Mouse (Mus musculus): ENCODE measurements around the gene Hnrnpab. TPM values are rescaled to one million over a fixed set of nuclear protein-coding genes. Genes with fewer than 3 reads are reported as not detected.
A peak's percentile ranks its signal among the peaks of the same experiment; 100 is the strongest.
"Not testable (repeated sequence)": the region's sequence is repeated elsewhere in the genome, so short reads cannot be mapped to it uniquely, and the experiment has no call there.

Hnrnpab gene
- polyA plus RNA-seq, 1 experiment from 2014 or later: 636 TPM

GRCm38 (mm10) chr11:51645293-51645692, 38.6 kb upstream of the Hnrnpab start:
- WGBS: 88% methylated on average over 13 of the region's 13 CpGs
- Histone ChIP-seq H3K36me3 (replicated peaks) (peaks cover 46% of the 10 kb centered on the region), H3K27me3 (replicated peaks; ENCODE audit: low read depth, poor library complexity, severe bottlenecking) (peaks cover 27% of the 10 kb centered on the region), H3K9me3 (no peaks in the 10 kb centered on the region), H3K4me3 (no peak overlapping the region), H3K27ac (replicated peaks) (0 out of 2 replicates have a peak overlapping the region, but pooled peaks have one; percentile 20), H3K4me1 (peaks cover 61% of the 10 kb centered on the region)
- DNase-seq (ENCODE audit: low spot score): no peak

DNA sequence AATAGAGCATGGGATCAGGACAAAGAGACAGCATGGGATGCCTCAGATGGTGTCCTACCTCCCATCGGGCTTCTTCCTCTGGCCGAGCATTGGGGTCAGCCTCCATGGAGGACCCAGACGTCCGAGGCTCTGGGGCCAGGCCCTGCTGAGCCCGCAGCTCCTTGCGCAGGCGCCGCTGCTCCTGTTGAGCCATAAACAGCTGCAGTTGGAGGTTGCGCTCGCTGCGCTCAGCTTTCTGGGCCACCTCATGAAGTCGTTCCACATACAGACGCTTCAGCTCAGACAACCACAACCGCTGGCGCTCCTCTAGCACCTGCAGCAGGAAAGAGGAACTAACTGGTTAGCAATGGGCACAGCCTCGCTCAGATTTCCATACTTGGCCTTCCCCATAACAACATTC, 37.6 kb upstream of the Hnrnpab start:
- Histone ChIP-seq H3K36me3 (replicated peaks) (peaks cover 46% of the 10 kb centered on the region), H3K27me3 (replicated peaks; ENCODE audit: low read depth, poor library complexity, severe bottlenecking) (peaks cover 17% of the 10 kb centered on the region), H3K9me3 (no peaks in the 10 kb centered on the region), H3K4me3 (no peak overlapping the region), H3K27ac (replicated peaks) (no peak overlapping the region; the same call in 1 of the 2 replicates), H3K4me1 (peaks cover 50% of the 10 kb centered on the region)
- WGBS: 78% methylated on average over 16 of the region's 16 CpGs
- no peak for DNase-seq (ENCODE audit: low spot score)

GRCm38 (mm10) chr11:51643761-51644160, 37.1 kb upstream of the Hnrnpab start:
- Histone ChIP-seq H3K4me1 (peaks cover 45% of the 10 kb centered on the region), H3K27me3 (replicated peaks; ENCODE audit: low read depth, poor library complexity, severe bottlenecking) (peaks cover 13% of the 10 kb centered on the region; the same call in 1 of the 2 replicates), H3K36me3 (replicated peaks) (peaks cover 46% of the 10 kb centered on the region), H3K27ac (replicated peaks) (peak overlapping the region; percentile 2; the same call in 1 of the 2 replicates), H3K4me3 (no peak overlapping the region), H3K9me3 (no peaks in the 10 kb centered on the region)
- 48% methylated on average over 15 of the region's 15 CpGs for WGBS
- peak; percentile 28 for DNase-seq (ENCODE audit: low spot score)

DNA sequence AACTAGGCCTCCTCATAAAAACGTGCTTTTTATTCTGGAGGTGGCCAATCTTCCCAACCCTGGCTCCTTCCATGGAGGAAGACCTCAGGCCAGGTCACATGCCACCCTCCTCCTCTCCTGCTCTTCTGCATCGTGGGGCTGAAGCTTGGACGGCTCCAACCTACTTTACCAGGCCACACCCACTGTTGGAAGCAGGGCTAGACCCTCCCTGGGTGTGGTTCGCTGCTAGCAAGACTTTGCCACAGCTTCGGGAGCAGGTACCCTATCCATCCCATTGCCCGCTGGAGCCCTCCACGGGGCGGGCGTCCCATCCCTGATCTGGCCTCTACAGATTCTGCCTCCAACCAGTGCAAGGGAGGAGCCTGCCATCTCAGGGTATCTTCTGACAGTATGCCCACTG, 36.6 kb upstream of the Hnrnpab start:
- Histone ChIP-seq H3K9me3 (no peaks in the 10 kb centered on the region), H3K36me3 (replicated peaks) (peaks cover 46% of the 10 kb centered on the region), H3K27me3 (replicated peaks; ENCODE audit: low read depth, poor library complexity, severe bottlenecking) (peaks cover 13% of the 10 kb centered on the region; the same call in 1 of the 2 replicates), H3K4me3 (no peak overlapping the region), H3K4me1 (peaks cover 45% of the 10 kb centered on the region), H3K27ac (replicated peaks) (0 out of 2 replicates have a peak overlapping the region, but pooled peaks have one; percentile 2)
- WGBS: 80% methylated on average over 9 of the region's 9 CpGs
- DNase-seq (ENCODE audit: low spot score): no peak

GRCm38 (mm10) chr11:51640748-51641147, 34.1 kb upstream of the Hnrnpab start:
- Histone ChIP-seq H3K4me3 (no peak overlapping the region), H3K9me3 (no peaks in the 10 kb centered on the region), H3K4me1 (peaks cover 38% of the 10 kb centered on the region), H3K27me3 (replicated peaks; ENCODE audit: low read depth, poor library complexity, severe bottlenecking) (peaks cover 13% of the 10 kb centered on the region; the same call in 1 of the 2 replicates), H3K36me3 (replicated peaks) (peaks cover 43% of the 10 kb centered on the region), H3K27ac (replicated peaks) (peak overlapping the region; percentile 10; the same call in 1 of the 2 replicates)
- DNase-seq (ENCODE audit: low spot score): no peak
- WGBS: 90% methylated on average over 7 of the region's 7 CpGs

DNA sequence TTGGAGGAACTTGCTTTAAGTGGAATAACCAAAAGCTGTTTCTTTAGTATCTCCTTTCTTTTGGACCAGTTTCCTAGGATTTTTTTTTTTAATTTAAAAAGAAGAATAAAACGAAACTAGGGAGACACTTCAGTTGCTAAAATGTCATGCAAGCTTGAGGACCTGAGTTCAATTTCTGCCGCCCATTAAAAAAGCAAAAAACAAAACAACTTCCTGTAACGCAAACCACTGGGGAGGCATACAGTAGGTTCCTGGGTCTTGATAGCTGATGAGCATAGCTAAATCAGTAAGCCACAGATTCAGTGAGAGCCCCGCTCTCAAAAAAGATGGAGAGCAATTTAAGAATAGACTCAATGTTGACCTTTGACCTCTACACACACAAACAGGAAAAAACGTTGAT, 31.9 kb upstream of the Hnrnpab start:
- Histone ChIP-seq H3K4me1 (peaks cover 33% of the 10 kb centered on the region), H3K9me3 (no peaks in the 10 kb centered on the region), H3K27ac (replicated peaks) (peak overlapping the region; percentile 78), H3K36me3 (replicated peaks) (peaks cover 23% of the 10 kb centered on the region), H3K4me3 (no peak overlapping the region), H3K27me3 (replicated peaks; ENCODE audit: low read depth, poor library complexity, severe bottlenecking) (peaks cover 4% of the 10 kb centered on the region; the same call in 1 of the 2 replicates)
- WGBS: 61% methylated on average over 5 of the region's 5 CpGs
- no peak for DNase-seq (ENCODE audit: low spot score)

- Histone ChIP-seq H3K4me1 (peaks cover 30% of the 10 kb centered on the region), H3K4me3 (peak overlapping the region; percentile 44), H3K27ac (replicated peaks) (peak overlapping the region; percentile 78), H3K9me3 (no peaks in the 10 kb centered on the region), H3K36me3 (replicated peaks) (peaks cover 20% of the 10 kb centered on the region), H3K27me3 (replicated peaks; ENCODE audit: low read depth, poor library complexity, severe bottlenecking) (no peaks in the 10 kb centered on the region)
- DNase-seq (ENCODE audit: low spot score): peak; percentile 83
- WGBS: 4% methylated on average over 17 of the region's 17 CpGs
Measured at GRCm38 (mm10) chr11:51637971-51638414, 31.3 kb upstream of the Hnrnpab start.

GRCm38 (mm10) chr11:51636323-51636684, 29.7 kb upstream of the Hnrnpab start:
- Histone ChIP-seq H3K4me1 (peaks cover 30% of the 10 kb centered on the region), H3K27ac (replicated peaks) (peak overlapping the region; percentile 86), H3K4me3 (peak overlapping the region; percentile 90), H3K36me3 (replicated peaks) (0 out of 2 replicates have a peak, but pooled peaks cover 5% of the 10 kb centered on the region), H3K9me3 (no peaks in the 10 kb centered on the region), H3K27me3 (replicated peaks; ENCODE audit: low read depth, poor library complexity, severe bottlenecking) (no peaks in the 10 kb centered on the region)
- peak; percentile 79 for DNase-seq (ENCODE audit: low spot score)
- 6% methylated on average over 6 of the region's 6 CpGs for WGBS

DNA sequence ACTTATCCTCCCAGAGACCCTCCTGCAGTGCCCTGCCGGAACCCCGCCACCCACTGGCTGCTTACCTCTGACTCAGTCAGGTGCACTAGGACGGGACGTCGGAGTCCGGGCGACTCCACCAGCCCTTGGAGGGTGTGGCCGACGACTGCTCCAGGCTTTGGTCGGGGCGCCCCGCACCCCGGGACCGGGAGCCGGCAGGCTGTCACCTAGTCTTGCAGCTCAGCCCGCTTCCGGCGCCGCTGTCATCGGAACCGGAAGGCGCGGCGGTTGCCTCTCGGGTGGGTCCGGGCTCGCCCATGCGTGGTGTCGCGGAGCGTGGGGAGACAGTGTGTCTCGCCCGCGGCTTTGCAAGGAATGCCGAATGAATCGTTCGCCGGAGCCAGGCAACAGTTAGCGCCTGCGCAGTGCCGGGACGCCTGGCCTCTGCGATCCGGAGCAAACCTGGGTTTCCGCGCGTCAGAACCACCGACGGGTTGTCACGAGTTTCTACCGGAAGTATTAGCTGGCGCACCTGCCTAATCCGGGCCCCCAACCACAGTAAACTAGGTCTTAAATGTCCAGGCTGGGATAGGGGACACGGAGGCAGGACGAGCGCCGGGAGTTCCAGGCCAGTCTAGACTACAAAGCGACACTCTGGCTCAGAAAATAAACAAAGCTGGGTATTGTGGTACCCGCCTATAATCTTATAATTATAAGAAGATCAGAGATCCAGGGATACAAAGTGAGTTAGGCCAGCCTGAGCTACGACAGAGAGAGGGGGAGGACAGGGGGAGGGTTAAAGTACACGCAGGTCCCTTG, 29.1 kb upstream of the Hnrnpab start, which contains the start of gene Rmnd5b:
Rmnd5b (minus strand) TSS at position 372 of the 798 bp plus-strand sequence.
- Histone ChIP-seq H3K4me3 (peak within 1 kb of the TSS; percentile 90), H3K4me1 (peaks cover 30% of the 10 kb centered on the region), H3K27ac (replicated peaks) (peak within 1 kb of the TSS; percentile 86), H3K9me3 (no peaks in the 10 kb centered on the region), H3K27me3 (replicated peaks; ENCODE audit: low read depth, poor library complexity, severe bottlenecking) (no peaks in the 10 kb centered on the region), H3K36me3 (replicated peaks) (0 out of 2 replicates have a peak, but pooled peaks cover 5% of the 10 kb centered on the region)
- under 1% methylated on average over 61 of the region's 61 CpGs for WGBS
- DNase-seq (ENCODE audit: low spot score): peak; percentile 89

DNA sequence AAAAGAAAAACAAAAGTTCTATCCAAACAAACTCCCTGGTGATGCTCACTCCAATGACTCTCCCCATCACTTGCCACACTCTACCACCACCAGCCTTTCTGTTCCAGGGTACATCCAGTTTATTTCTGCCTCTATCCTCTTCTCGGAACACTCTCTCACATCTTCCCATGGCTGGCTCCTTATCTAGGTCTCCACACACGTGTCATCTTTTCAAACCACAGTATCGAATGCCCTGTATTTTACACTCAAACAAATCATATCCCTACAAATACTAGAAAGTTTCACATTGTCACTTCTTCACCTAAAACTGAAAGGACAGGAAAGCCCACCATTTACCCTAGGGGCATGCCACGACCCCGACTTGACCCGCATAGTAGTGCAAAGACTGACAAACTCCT, 28.5 kb upstream of the Hnrnpab start:
- Histone ChIP-seq H3K4me1 (peaks cover 30% of the 10 kb centered on the region), H3K36me3 (replicated peaks) (0 out of 2 replicates have a peak, but pooled peaks cover 5% of the 10 kb centered on the region), H3K27me3 (replicated peaks; ENCODE audit: low read depth, poor library complexity, severe bottlenecking) (no peaks in the 10 kb centered on the region), H3K27ac (replicated peaks) (peak overlapping the region; percentile 86), H3K9me3 (no peaks in the 10 kb centered on the region), H3K4me3 (peak overlapping the region; percentile 90)
- 21% methylated on average over 6 of the region's 6 CpGs for WGBS
- DNase-seq (ENCODE audit: low spot score): no peak

GRCm38 (mm10) chr11:51633721-51634120, 27.1 kb upstream of the Hnrnpab start:
- Histone ChIP-seq H3K27me3 (replicated peaks; ENCODE audit: low read depth, poor library complexity, severe bottlenecking) (no peaks in the 10 kb centered on the region), H3K4me1 (peaks cover 30% of the 10 kb centered on the region), H3K36me3 (replicated peaks) (peaks cover 16% of the 10 kb centered on the region), H3K27ac (replicated peaks) (no peak overlapping the region), H3K4me3 (no peak overlapping the region), H3K9me3 (no peaks in the 10 kb centered on the region)
- 89% methylated on average over 3 of the region's 3 CpGs for WGBS
- DNase-seq (ENCODE audit: low spot score): no peak

GRCm38 (mm10) chr11:51633200-51633599, 26.6 kb upstream of the Hnrnpab start:
- H3K9me3 ChIP-seq; DNase-seq (ENCODE audit: low spot score); H3K4me3 ChIP-seq; H3K27me3 ChIP-seq (replicated peaks; ENCODE audit: low read depth, poor library complexity, severe bottlenecking); H3K27ac ChIP-seq (replicated peaks): not testable (repeated sequence)
- Histone ChIP-seq H3K4me1 (peaks cover 26% of the 10 kb centered on the region), H3K36me3 (replicated peaks) (peaks cover 20% of the 10 kb centered on the region)
- 94% methylated on average over 7 of the region's 7 CpGs for WGBS
